Mouse (Mus musculus) cerebellum, adult 2 months (tissue): ENCODE data around the gene Vmn1r55.

Experiments
- CTCF ChIP-seq: fragments of 200-500 bp; IDR thresholded peaks from 2 replicates; pipeline ENCODE4 v1.5.1; 2011; ENCODE audit warnings: low read depth, mild to moderate bottlenecking, control low read depth, low read length, moderate library complexity, borderline replicate concordance; ENCODE audit not compliant: insufficient read depth
- POLR2A ChIP-seq: fragments of 200-500 bp; IDR thresholded peaks from 2 replicates; pipeline ENCODE4 v1.6.1; 2011; ENCODE audit warnings: low read length, control low read depth, borderline replicate concordance; ENCODE audit not compliant: insufficient read depth

- TF ChIP-seq POLR2A: no peak
- TF ChIP-seq CTCF: 0 out of 2 replicates have a peak, but pooled peaks have one; percentile 29
Measured at GRCm38 (mm10) chr7:5125549-5126406, 23.7 kb downstream of the Vmn1r55 start, which contains the start of gene Rasl2-9.
